Mouse (Mus musculus): Measurements from ENCODE around the gene Npas1. TPM values are rescaled to one million over a fixed set of nuclear protein-coding genes. Genes with fewer than 3 reads are reported as not detected.

Npas1 gene
- polyA plus RNA-seq, 2 experiments = 0.03 to 0.15 TPM

- TF ChIP-seq POLR2A (IDR thresholded peaks at IDR 0.05; ENCODE audit: borderline replicate concordance, extremely low read depth, insufficient read depth, insufficient read length) = no peak
- peaks cover 7% of the 10 kb centered on the region for H3K4me1 ChIP-seq (ENCODE audit: control insufficient read depth, insufficient read depth, low read length)
- H3K4me2 ChIP-seq (replicated peaks; ENCODE audit: low read depth, low read length, severe bottlenecking) = no peak overlapping the region
- 95% methylated on average over 14 of the region's 14 CpGs for WGBS
- no peaks in the 10 kb centered on the region for H3K27me3 ChIP-seq (ENCODE audit: control insufficient read depth, insufficient read depth, low read length)
- no peak overlapping the region for H3K9ac ChIP-seq (ENCODE audit: low read depth, low read length, severe bottlenecking)
- no peak for DNase-seq (ENCODE audit: low spot score)
- no peak overlapping the region for H3K27ac ChIP-seq (replicated peaks; ENCODE audit: low read depth, low read length)
- no peaks in the 10 kb centered on the region for H3K9me3 ChIP-seq (ENCODE audit: control insufficient read depth, low read length)
- H3K36me3 ChIP-seq (ENCODE audit: control insufficient read depth, insufficient read depth, low read length) = no peaks in the 10 kb centered on the region
- ATAC-seq (ENCODE audit: low FRiP score, low read depth) = no peak
- H3K4me3 ChIP-seq (replicated peaks; ENCODE audit: low read length) = no peak overlapping the region
Measured at GRCm38 (mm10) chr7:16455016-16455415, 22.5 kb downstream of the Npas1 start.

- peak; percentile 56 for DNase-seq (ENCODE audit: low spot score)
- WGBS = under 1% methylated on average over 23 of the region's 23 CpGs
- peaks cover 7% of the 10 kb centered on the region for H3K4me1 ChIP-seq (ENCODE audit: control insufficient read depth, insufficient read depth, low read length)
- H3K4me2 ChIP-seq (replicated peaks; ENCODE audit: low read depth, low read length, severe bottlenecking) = peak overlapping the region; percentile 86
- no peaks in the 10 kb centered on the region for H3K36me3 ChIP-seq (ENCODE audit: control insufficient read depth, insufficient read depth, low read length)
- H3K9ac ChIP-seq (ENCODE audit: low read depth, low read length, severe bottlenecking) = peak overlapping the region; percentile 60
- peak; percentile 64 for ATAC-seq (ENCODE audit: low FRiP score, low read depth)
- H3K4me3 ChIP-seq (replicated peaks; ENCODE audit: low read length) = peak overlapping the region; percentile 70
- no peaks in the 10 kb centered on the region for H3K27me3 ChIP-seq (ENCODE audit: control insufficient read depth, insufficient read depth, low read length)
- no peaks in the 10 kb centered on the region for H3K9me3 ChIP-seq (ENCODE audit: control insufficient read depth, low read length)
- TF ChIP-seq POLR2A (IDR thresholded peaks at IDR 0.05; ENCODE audit: borderline replicate concordance, extremely low read depth, insufficient read depth, insufficient read length) = no peak
- no peak overlapping the region for H3K27ac ChIP-seq (replicated peaks; ENCODE audit: low read depth, low read length)
Measured at GRCm38 (mm10) chr7:16453118-16453711, 24.3 kb downstream of the Npas1 start.

- ATAC-seq (ENCODE audit: low FRiP score, low read depth) (peak; percentile 99), DNase-seq (ENCODE audit: low spot score) (peak; percentile 97)
- Histone ChIP-seq H3K4me2 (replicated peaks; ENCODE audit: low read depth, low read length, severe bottlenecking) (peak within 1 kb of the TSS; percentile 86), H3K27ac (replicated peaks; ENCODE audit: low read depth, low read length) (no peak within 1 kb of the TSS), H3K4me1 (ENCODE audit: control insufficient read depth, insufficient read depth, low read length) (peaks cover 7% of the 10 kb centered on the region), H3K27me3 (ENCODE audit: control insufficient read depth, insufficient read depth, low read length) (no peaks in the 10 kb centered on the region), H3K4me3 (replicated peaks; ENCODE audit: low read length) (peak within 1 kb of the TSS; percentile 70), H3K9ac (ENCODE audit: low read depth, low read length, severe bottlenecking) (peak within 1 kb of the TSS; percentile 60), H3K36me3 (ENCODE audit: control insufficient read depth, insufficient read depth, low read length) (no peaks in the 10 kb centered on the region), H3K9me3 (ENCODE audit: control insufficient read depth, low read length) (no peaks in the 10 kb centered on the region)
- WGBS = 2% methylated on average over 17 of the region's 30 CpGs
- no peak for TF ChIP-seq POLR2A (IDR thresholded peaks at IDR 0.05; ENCODE audit: borderline replicate concordance, extremely low read depth, insufficient read depth, insufficient read length)
Measured at GRCm38 (mm10) chr7:16452587-16453073, 24.9 kb downstream of the Npas1 start, which contains the start of gene Tmem160. Tmem160 (plus strand) TSS chr7:16452779.

- H3K27ac ChIP-seq (replicated peaks; ENCODE audit: low read depth, low read length) = no peak overlapping the region
- no peaks in the 10 kb centered on the region for H3K27me3 ChIP-seq (ENCODE audit: control insufficient read depth, insufficient read depth, low read length)
- no peak for ATAC-seq (ENCODE audit: low FRiP score, low read depth)
- no peaks in the 10 kb centered on the region for H3K36me3 ChIP-seq (ENCODE audit: control insufficient read depth, insufficient read depth, low read length)
- H3K4me3 ChIP-seq (replicated peaks; ENCODE audit: low read length) = no peak overlapping the region
- DNase-seq (ENCODE audit: low spot score) = no peak
- H3K9ac ChIP-seq (ENCODE audit: low read depth, low read length, severe bottlenecking) = no peak overlapping the region
- H3K4me1 ChIP-seq (ENCODE audit: control insufficient read depth, insufficient read depth, low read length) = peaks cover 7% of the 10 kb centered on the region
- H3K9me3 ChIP-seq (ENCODE audit: control insufficient read depth, low read length) = no peaks in the 10 kb centered on the region
- 84% methylated on average over 6 of the region's 6 CpGs for WGBS
- H3K4me2 ChIP-seq (replicated peaks; ENCODE audit: low read depth, low read length, severe bottlenecking) = no peak overlapping the region
- TF ChIP-seq POLR2A (IDR thresholded peaks at IDR 0.05; ENCODE audit: borderline replicate concordance, extremely low read depth, insufficient read depth, insufficient read length) = no peak
Measured at GRCm38 (mm10) chr7:16451656-16452055, 25.9 kb downstream of the Npas1 start.

- no peaks in the 10 kb centered on the region for H3K9me3 ChIP-seq (ENCODE audit: control insufficient read depth, low read length)
- ATAC-seq (ENCODE audit: low FRiP score, low read depth) = no peak
- H3K27ac ChIP-seq (replicated peaks; ENCODE audit: low read depth, low read length) = no peak overlapping the region
- H3K27me3 ChIP-seq (ENCODE audit: control insufficient read depth, insufficient read depth, low read length) = no peaks in the 10 kb centered on the region
- H3K36me3 ChIP-seq (ENCODE audit: control insufficient read depth, insufficient read depth, low read length) = peaks cover 10% of the 10 kb centered on the region
- no peak for TF ChIP-seq POLR2A (IDR thresholded peaks at IDR 0.05; ENCODE audit: borderline replicate concordance, extremely low read depth, insufficient read depth, insufficient read length)
- no peaks in the 10 kb centered on the region for H3K4me1 ChIP-seq (ENCODE audit: control insufficient read depth, insufficient read depth, low read length)
- no peak for DNase-seq (ENCODE audit: low spot score)
- H3K4me2 ChIP-seq (replicated peaks; ENCODE audit: low read depth, low read length, severe bottlenecking) = no peak overlapping the region
- no peak overlapping the region for H3K9ac ChIP-seq (ENCODE audit: low read depth, low read length, severe bottlenecking)
- no peak overlapping the region for H3K4me3 ChIP-seq (replicated peaks; ENCODE audit: low read length)
Measured at GRCm38 (mm10) chr7:16441241-16441640, 36.3 kb downstream of the Npas1 start.

Measured in limb, embryonic 14.5 days (tissue).